Mouse (Mus musculus): ENCODE measurements around the gene Igf2r. TPM values are rescaled to one million over a fixed set of nuclear protein-coding genes. Genes with fewer than 3 reads are reported as not detected.

Igf2r gene
- polyA plus RNA-seq, 1 experiment from 2014 or later, result 11.9 TPM

Other genes starting within 250 kb of the Igf2r start
- 1.7 and 1.8 TPM in 2 replicates for gene Slc22a2, start 185.5 kb downstream of the Igf2r start, polyA plus RNA-seq (2015; fragmentation: Nextera tagmentation; extraction: Ambion mirVana)
- not detected in 2 replicates for gene Slc22a1, start 93.8 kb downstream of the Igf2r start, polyA plus RNA-seq (2015; fragmentation: Nextera tagmentation; extraction: Ambion mirVana)
- gene Mas1, start 98.5 kb upstream of the Igf2r start, polyA plus RNA-seq (2015; fragmentation: Nextera tagmentation; extraction: Ambion mirVana), result 0.43 and 0.50 TPM in 2 replicates
- not detected in 2 replicates for gene Mrgprh, start 106.4 kb upstream of the Igf2r start, polyA plus RNA-seq (2015; fragmentation: Nextera tagmentation; extraction: Ambion mirVana)
- gene Pnldc1, start 140.6 kb upstream of the Igf2r start, polyA plus RNA-seq (2015; fragmentation: Nextera tagmentation; extraction: Ambion mirVana), result 2.2 and 2.3 TPM in 2 replicates
- 410 and 457 TPM in 2 replicates for gene Tcp1, start 146.0 kb upstream of the Igf2r start, polyA plus RNA-seq (2015; fragmentation: Nextera tagmentation; extraction: Ambion mirVana)
- 122 and 126 TPM in 2 replicates for gene Mrpl18, start 146.7 kb upstream of the Igf2r start, polyA plus RNA-seq (2015; fragmentation: Nextera tagmentation; extraction: Ambion mirVana)
- gene Acat3, start 170.9 kb upstream of the Igf2r start, polyA plus RNA-seq (2015; fragmentation: Nextera tagmentation; extraction: Ambion mirVana), result 1.0 and 1.1 TPM in 2 replicates
- gene Acat2, start 191.1 kb upstream of the Igf2r start, polyA plus RNA-seq (2015; fragmentation: Nextera tagmentation; extraction: Ambion mirVana), result 336 and 338 TPM in 2 replicates
- gene Wtap, start 224.5 kb upstream of the Igf2r start, polyA plus RNA-seq (2015; fragmentation: Nextera tagmentation; extraction: Ambion mirVana), result 155 and 168 TPM in 2 replicates
- 107 and 120 TPM in 2 replicates for gene Sod2, start 237.2 kb upstream of the Igf2r start, polyA plus RNA-seq (2015; fragmentation: Nextera tagmentation; extraction: Ambion mirVana)

Measured in forebrain, embryonic 16.5 days (tissue).